Mouse (Mus musculus) retina, embryonic 14.5 days (tissue): ENCODE results near the gene Gpd1l.

Experiments
- DNase-seq: peaks from one replicate; pipeline ENCODE4 v3.0.0-alpha.2; 2015; ENCODE audit warnings: low spot score

Gene Gpd1l

DNA sequence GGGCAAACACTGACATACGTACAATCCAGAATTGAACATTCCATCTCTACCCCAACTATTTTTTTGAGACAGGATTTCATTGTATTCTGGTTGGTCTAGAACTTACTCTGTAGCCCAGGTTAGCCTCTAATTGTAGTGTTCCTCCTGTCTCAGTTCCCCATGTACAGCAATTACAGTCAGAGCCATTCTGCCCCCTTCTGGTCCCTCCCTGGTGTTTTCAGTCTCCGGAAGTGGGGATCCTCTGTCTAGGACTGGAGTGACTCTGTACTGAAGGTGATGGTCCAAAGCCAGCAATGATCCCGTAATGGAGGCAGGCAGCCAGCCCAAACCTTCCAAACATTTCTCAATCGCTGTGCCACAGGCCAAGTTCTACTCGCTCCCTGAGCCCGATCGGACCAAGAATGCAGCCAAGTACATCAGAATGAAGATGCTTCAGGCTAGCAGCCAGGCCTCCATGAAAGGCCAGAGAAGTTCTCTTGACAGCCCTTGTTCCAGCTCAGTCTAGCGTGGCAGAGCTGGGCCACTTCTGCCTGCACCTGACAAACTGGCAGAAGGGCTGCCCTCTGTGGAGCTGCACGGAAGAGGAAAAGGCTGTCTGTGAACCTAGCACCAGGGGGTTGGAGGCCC is 3.2 kb downstream of the Gpd1l start:
- DNase-seq: peak; percentile 70

- DNase-seq: no peak
These were observed 8.2 kb downstream of the Gpd1l start for GRCm38 (mm10) chr9:114925571-114925970.

DNA sequence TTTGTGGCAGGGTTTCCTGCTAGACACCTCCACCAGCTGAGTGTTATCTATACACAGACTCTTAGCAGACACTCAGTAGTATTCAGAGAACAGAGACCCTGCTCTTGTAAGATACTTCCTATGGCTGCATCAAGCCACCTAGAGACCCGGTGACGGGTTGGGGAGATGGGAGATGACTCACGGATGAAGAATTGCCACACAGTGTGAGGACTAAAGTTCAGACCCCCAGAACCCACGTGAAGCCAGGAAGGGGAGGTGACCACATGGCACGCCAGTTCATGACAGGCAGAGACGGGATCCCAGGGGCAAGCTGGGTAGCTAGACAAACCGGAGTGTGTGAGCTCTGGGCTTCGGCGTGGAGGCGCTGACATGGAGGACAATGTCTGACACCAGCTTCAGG is 8.7 kb downstream of the Gpd1l start:
- DNase-seq: no peak

GRCm38 (mm10) chr9:114924511-114924910 is 9.3 kb downstream of the Gpd1l start:
- no peak for DNase-seq

- DNase-seq: no peak
These were observed 11.6 kb downstream of the Gpd1l start for GRCm38 (mm10) chr9:114922209-114922608.

DNA sequence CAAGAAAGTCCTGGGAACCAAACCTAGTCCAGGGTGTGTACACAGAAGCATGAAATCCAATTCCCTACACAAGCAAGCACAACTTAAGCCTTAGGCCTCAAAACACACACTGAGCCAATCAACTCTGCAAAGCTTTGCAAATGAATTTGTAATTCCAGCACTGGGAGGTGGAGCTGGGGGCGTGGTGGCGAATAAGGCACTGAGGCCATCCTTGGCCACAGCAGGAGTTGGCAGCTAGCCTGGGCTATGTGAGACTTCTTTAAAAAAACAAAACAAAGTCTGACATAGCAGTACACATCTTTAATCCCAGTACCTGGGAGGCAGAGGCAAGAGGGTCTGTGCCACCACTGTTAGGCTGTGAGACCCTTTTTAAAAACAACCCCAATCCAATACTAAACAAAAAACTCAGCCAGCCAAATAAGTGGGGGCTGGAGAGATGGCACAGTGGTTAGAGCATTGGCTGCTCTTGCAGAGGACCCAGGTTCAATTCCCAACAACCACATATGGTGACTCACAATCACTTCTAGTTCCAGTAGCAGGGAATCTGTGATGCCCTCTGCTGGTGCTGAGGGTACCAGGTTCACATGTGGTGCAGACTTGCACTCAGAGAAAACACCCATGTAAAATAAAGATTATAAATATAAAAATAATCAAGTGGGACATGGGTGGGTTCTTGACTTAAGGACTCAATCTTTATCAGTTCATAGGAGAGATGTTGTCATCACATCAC is 12.3 kb downstream of the Gpd1l start:
- no peak for DNase-seq

DNA sequence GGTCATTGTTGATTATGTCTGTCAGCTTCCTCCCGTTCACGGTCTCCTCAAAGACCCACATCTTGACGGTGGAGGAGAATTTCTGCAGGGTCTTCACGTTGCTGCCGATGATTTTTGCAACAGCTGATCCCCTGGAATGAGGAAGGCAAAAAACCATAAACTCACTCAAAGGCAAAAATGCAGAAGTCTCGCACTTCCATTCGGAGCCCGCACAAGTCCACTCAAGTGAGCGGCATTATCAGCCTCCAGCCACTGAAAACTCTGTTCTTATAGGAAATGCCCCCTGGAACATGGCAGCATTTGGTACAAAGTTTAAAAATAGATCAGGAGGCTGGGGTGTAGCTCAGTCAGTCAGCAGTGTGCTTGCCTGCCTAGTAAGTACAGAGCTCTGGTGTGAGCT is 13.2 kb downstream of the Gpd1l start:
- no peak for DNase-seq

DNA sequence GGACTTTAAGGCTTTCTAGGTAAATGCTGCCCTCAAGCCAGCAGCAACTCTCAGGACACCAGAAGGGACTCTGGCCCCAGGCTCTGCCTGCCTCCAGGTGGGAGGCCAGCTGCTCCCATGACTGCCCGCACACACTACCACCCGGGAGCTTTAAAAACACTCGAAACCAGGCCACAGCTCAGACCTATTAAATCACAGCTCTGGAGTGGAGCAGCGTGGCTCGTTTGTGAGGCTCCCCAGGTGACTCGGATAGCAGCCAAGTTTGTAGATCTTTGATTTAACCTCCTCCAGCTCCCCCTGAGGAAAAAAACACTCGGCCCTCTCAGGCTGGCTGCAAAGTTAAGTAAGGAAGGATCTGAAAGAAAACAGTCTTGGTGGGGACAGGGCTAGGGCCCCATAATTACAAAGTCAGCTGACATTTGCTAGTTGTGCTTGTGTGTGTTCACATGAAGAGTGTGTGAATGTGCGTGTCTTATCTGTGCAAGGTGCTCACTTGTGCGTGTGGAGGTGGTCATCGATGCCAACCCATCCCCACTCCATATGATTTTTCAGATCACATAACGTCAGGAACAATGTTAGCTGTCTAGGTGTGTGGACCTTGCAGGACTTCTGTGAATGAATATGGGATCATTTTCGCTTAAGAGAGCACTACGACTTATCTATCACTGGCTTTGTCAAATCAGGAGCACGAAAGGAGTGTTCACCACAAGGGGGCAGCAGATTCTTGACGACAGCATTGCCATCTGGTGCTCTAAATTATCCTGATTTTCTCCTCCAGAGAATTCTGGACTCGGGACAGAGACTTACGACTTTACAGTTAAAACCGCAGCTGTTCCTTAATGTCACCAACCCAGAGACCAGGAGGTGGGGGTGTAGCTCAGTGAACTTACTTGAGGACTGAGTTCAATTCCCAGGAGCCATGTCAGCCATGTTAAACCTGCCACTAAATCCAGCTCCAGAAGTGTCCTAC is 20.8 kb downstream of the Gpd1l start:
- DNase-seq: peak; percentile 94

DNA sequence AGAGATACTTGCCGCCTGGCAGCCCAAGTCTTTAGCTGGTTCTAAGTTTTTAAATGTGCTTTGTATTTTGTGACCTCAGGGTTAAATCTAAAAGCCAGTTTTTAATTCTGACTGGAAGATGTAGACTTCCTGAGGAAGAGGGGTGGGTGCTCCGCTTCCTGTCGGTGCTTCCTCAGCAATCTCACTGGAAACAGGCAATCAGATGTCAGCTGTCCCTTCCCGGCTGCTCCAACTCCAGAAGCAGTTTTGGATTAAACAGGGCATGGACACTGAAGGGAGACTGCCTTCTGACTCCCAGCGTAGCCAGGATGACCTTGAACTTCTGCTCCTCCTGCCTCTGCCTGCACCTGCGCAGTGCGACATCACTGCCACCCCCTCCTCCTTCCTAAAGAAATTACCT is 26.3 kb downstream of the Gpd1l start:
- no peak for DNase-seq

DNA sequence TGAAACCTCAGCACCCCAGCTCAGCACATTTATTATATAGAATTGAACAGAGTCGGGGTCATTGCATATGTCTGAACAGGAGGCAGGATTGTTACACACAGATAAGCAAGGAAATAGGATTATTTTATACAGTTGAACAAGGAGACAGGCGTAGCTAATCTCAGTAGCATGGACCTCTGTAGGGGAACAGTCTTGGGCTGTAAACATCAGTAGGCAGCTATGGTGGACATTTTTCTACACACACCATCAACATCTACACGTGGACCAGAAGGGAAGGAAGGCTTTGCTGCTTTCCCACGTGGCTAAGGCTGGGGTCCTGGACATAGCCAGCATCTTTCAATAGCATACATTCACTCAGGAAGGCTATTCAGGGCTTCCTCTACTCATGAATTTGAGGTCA is 37.9 kb downstream of the Gpd1l start:
- no peak for DNase-seq

- no peak for DNase-seq
These were observed 40.8 kb downstream of the Gpd1l start for GRCm38 (mm10) chr9:114892974-114893373.

GRCm38 (mm10) chr9:114890377-114890776 is 43.4 kb downstream of the Gpd1l start:
- DNase-seq: no peak

DNA sequence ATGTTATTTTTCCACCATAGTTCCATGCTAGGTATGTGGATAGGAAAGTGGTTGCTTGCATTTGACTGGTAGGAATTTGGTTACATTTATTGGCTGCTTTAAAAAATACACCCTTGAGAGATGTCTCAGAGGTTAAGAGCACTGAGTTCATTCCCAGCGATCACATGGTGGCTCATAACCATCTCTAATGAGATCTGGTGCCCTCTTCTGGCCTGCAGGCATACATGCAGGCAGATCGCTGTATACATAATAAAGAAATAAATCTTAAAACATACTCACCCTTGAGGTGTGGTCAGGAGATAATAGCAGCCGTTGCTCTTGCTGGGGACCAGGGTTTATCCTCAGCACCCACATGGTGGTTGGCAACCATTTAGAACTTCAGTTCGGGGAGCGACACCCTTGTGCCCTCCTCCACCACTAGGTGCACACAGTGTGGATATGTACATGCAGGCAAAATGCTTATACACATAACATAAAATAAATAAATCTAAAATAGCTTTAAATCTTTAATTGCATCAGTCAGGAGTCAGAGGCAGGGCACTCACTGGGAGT is 44.9 kb downstream of the Gpd1l start:
- DNase-seq: no peak

- DNase-seq: peak; percentile 44
These were observed 46.1 kb downstream of the Gpd1l start for GRCm38 (mm10) chr9:114887699-114888098.

DNA sequence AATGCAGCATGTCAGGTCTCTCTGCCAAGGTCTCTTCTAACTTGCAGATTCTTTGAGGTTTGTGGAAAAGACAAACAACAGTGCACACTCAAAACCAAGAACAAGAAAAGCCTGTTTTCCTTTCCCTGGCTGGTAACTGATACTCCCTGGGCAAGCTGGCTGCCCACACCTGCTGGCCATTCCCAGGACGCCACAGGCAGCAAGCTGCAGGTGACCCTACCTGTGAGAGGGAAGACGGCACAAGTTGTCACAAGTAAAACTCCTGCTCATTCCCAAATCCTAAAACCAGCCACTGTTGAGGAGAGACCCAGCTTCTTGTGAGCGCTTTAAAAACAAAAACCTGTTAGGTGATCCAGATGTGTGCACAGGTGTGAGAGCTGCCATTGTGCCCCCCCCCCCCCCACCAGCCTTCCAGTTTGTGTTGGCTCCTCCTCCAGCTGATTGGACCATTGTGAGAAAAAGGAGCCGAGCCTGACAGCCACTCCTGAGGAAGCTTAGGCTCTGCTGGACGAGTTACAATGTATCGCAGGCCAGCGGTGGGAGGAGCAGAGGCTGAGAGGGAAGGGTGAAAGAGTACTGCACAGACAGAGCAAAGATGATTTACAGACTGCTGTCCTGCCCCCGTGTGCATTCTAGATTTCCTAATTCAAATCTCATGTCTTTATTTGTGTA is 47.7 kb downstream of the Gpd1l start:
- no peak for DNase-seq

- DNase-seq: no peak
These were observed 48.2 kb downstream of the Gpd1l start for GRCm38 (mm10) chr9:114885564-114885963.

- no peak for DNase-seq
These were observed 51.8 kb downstream of the Gpd1l start for GRCm38 (mm10) chr9:114881977-114882376.

- DNase-seq: no peak
These were observed 78.5 kb downstream of the Gpd1l start for GRCm38 (mm10) chr9:114855327-114855726.

DNA sequence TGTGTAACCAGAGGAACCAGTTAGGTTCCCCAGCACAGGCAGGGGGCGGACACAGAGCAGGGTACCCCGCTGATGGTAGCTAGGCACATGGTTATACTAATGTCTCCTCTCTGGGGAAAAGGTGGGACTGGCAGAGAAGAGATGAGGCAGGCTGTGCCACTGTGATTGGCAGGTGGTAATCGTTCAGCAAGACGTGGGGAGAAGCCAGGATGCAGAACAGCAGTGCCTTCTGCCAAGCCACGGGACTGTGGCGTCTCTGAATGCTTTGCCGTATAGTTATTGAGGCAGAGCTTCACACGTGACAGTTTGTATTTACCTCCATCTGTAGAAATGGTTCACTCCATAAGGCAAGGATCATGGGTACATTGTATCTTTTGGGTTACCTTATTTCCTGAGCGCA is 79.1 kb downstream of the Gpd1l start:
- DNase-seq: no peak

GRCm38 (mm10) chr9:114853336-114853735 is 80.5 kb downstream of the Gpd1l start:
- DNase-seq: no peak

DNA sequence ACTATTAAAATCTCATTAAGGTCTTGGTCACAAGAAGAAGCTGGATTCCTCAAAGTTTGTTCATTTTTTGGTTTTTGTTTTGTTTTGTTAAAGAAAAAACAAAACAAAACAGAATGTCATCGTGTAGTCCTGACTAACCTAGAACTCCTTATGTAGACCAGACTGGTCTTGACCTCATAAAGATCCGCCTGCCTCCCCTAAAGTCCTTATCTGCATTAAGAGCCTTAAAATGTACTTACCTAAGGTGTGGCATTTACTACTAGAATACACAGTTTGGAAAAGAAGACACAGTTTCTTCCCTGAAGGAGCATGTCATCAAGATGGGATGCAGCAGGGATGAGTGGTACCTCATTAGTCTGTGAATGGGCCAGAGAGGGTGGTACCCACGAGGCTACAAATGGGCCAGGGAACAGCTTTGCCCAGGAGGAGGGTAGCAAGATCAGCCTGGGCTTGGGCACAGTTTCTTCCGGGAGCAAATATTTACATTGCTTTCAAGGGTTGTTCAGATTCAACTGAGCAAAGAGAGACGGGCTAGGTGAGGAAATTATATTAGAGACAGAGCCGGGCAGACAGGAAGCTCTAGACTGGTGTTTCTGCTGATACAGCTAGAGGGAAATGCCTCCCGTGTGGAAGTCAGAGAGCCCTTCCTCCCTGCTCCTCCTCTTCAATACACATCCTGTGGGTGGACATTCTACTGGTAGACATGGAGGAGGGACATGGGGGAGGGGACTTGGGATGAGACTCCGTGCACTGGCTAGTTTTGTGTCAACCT is 82.2 kb downstream of the Gpd1l start:
- no peak for DNase-seq
